ENCODE assay signal across 8 mouse cellular contexts in the genomic region with DNA sequence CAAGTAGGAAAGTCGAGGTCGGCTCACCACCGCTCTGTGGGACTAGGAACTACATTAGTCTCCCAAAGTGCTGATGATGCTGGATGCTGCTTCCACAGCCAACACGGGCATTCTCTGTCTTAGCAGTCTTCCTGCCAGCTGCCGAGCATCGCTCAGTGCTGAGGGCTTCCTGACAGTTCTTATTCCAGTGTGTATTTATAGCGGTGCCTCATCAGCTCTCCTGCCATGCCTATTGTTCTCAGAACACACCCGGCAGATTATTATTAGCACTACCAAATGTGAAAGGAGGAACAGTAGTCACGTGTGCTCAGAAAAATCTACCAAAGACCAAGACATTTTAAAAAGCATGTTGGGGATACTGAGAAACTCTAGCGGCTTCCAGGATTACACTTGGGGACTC. TPM values are rescaled to one million over a fixed set of nuclear protein-coding genes. Genes with fewer than 3 reads are reported as not detected.
DNase-seq lines count a peak whose midpoint lies in the region; ATAC-seq lines count a peak whose summit lies in the region.

No protein-coding gene starts in this region.

- no peak for ATAC-seq in forebrain, embryonic 14.5 days
- ATAC-seq in forebrain, embryonic 13.5 days: no peak

- 81% methylated on average over 10 of the region's 10 CpGs for WGBS in forebrain, embryonic 14.5 days
- whole genome bisulfite sequencing in forebrain, embryonic 13.5 days: 81% methylated on average over 10 of the region's 10 CpGs

- H3K4me3 ChIP-seq in forebrain, embryonic 14.5 days (ENCODE audit: low read depth, low read length): no peak overlapping the region
- H3K4me3 ChIP-seq in forebrain, embryonic 13.5 days: no peak overlapping the region

- H3K9me3 ChIP-seq in forebrain, embryonic 14.5 days (replicated peaks; ENCODE audit: control insufficient read depth, low read length): no peaks in the 10 kb centered on the region
- no peaks in the 10 kb centered on the region; the same call in 1 of the 2 replicates for H3K9me3 ChIP-seq in forebrain, embryonic 13.5 days (replicated peaks)

- no peaks in the 10 kb centered on the region for H3K27me3 ChIP-seq in forebrain, embryonic 14.5 days (replicated peaks; ENCODE audit: control insufficient read depth, insufficient read depth, low read length)
- no peaks in the 10 kb centered on the region for H3K27me3 ChIP-seq in forebrain, embryonic 13.5 days

- H3K9ac ChIP-seq in forebrain, embryonic 14.5 days (ENCODE audit: low read length): no peak overlapping the region
- H3K9ac ChIP-seq in forebrain, embryonic 13.5 days: no peak overlapping the region

- no peak overlapping the region for H3K4me2 ChIP-seq in forebrain, embryonic 14.5 days (ENCODE audit: low read length)
- no peak overlapping the region for H3K4me2 ChIP-seq in forebrain, embryonic 13.5 days

- no peak overlapping the region for H3K27ac ChIP-seq in forebrain, embryonic 14.5 days (ENCODE audit: low read depth, low read length)
- no peak overlapping the region for H3K27ac ChIP-seq in forebrain, embryonic 13.5 days

- intact Hi-C loops in heart, postnatal 14 days (cut with DNase I): no loop called here
- intact Hi-C loops in left cerebral cortex, postnatal 10 days (cut with DNase I): no loop called here

- H3K4me1 ChIP-seq in forebrain, embryonic 14.5 days (ENCODE audit: control insufficient read depth, insufficient read depth, low read length): no peaks in the 10 kb centered on the region
- no peaks in the 10 kb centered on the region for H3K4me1 ChIP-seq in forebrain, embryonic 13.5 days

- no peaks in the 10 kb centered on the region for H3K36me3 ChIP-seq in forebrain, embryonic 14.5 days (ENCODE audit: control insufficient read depth, insufficient read depth, low read length)
- no peaks in the 10 kb centered on the region for H3K36me3 ChIP-seq in forebrain, embryonic 13.5 days (ENCODE audit: poor library complexity, severe bottlenecking)

- DNase-seq in forebrain, embryonic 14.5 days (ENCODE audit: low spot score): peak; percentile 29
- peak; percentile 26 for DNase-seq in adrenal gland, postnatal 14 days
- peak; percentile 36 to 43 for DNase-seq in heart, postnatal 14 days
- peak; percentile 46 to 59 for DNase-seq in left cerebral cortex, postnatal 10 days (ENCODE audit: extremely low spot score in 1 of 2, low spot score in 2 of 2)
- DNase-seq in thymus, adult 18-20 months: no peak
- no peak for DNase-seq in urinary bladder, postnatal 10 days (ENCODE audit: low spot score)
- no peak for DNase-seq in spleen, adult 12 weeks (ENCODE audit: low spot score)

RNA-seq across cellular contexts. Expression of a gene that starts 15.5 kb away (rescaled TPM):
- polyA plus RNA-seq in forebrain, embryonic 14.5 days (2014; fragmentation: Nextera tagmentation; extraction: Ambion mirVana): 33.3 and 37.5 TPM in 2 replicates
- polyA plus RNA-seq in forebrain, embryonic 13.5 days (2015; fragmentation: Nextera tagmentation; extraction: Ambion mirVana): 46.7 and 47.0 TPM in 2 replicates
- 13.6 and 15.2 TPM in 2 replicates for total RNA-seq in adrenal gland, postnatal 14 days (2021)
- total RNA-seq in heart, postnatal 14 days (2021): 10 to 100 TPM; 16.9 to 19.2 TPM
- total RNA-seq in left cerebral cortex, postnatal 10 days (2021): 10 to 100 TPM; 85.0 to 89.4 TPM

Comparison
In these comparisons a context has a peak if more than half of its experiments do, and no peak if none do; other contexts are left out.
1. DNase-seq: peak in forebrain, embryonic 14.5 days (single experiment), adrenal gland, postnatal 14 days (single experiment), heart, postnatal 14 days (2 of 2) and left cerebral cortex, postnatal 10 days (2 of 2); none in thymus, adult 18-20 months (0 of 2), urinary bladder, postnatal 10 days (single experiment) and spleen, adult 12 weeks (single experiment).